Mouse (Mus musculus): Measurements from ENCODE around the gene Gm6176. TPM values are rescaled to one million over a fixed set of nuclear protein-coding genes. Genes with fewer than 3 reads are reported as not detected.
"Not testable (repeated sequence)": the region's sequence is repeated elsewhere in the genome, so short reads cannot be mapped to it uniquely, and the experiment has no call there.

The Gm6176 gene
- total RNA-seq (2021): not detected
- polyA plus RNA-seq (2012; rRNA removed): not detected in 2 replicates
- long read RNA-seq: 0 reads

DNA sequence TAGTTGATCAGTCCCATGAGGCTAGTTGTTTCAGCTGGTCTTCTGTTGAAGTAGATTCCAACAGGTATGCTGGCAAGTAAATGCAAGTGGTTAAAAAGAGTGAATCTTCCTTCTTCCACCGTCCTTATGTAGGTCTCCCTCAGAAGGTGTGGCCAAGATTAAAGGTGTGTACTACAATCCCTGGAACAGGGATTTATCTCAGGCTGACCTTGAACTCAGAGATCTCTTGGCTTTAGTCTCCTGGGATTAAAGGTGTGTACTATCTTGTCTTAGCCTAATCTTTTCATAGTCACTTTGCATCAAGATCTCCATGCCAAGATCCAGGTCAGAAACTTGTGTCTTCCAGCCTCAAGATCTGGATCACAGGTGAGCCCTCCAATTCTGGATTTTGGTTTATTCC lies at the start of gene Gm6176:
TSS of gene Gm6176 (minus strand) at position 101 of the 400 bp plus-strand sequence.
- H3K27ac ChIP-seq; H3K36me3 ChIP-seq (ENCODE audit: control insufficient read depth, insufficient read depth, low read length); H3K9ac ChIP-seq (ENCODE audit: low read depth, low read length); intact Hi-C loops (cut with DNase I); H3K4me3 ChIP-seq; H3K27me3 ChIP-seq (ENCODE audit: control insufficient read depth, insufficient read depth, low read length); H3K79me2 ChIP-seq (replicated peaks; ENCODE audit: control insufficient read depth, insufficient read depth, low read length); DNase-seq; H3K4me1 ChIP-seq (ENCODE audit: control insufficient read depth, insufficient read depth, low read length): not testable (repeated sequence)
- WGBS: no CpG with 5 or more reads among the region's 1 CpGs

DNA sequence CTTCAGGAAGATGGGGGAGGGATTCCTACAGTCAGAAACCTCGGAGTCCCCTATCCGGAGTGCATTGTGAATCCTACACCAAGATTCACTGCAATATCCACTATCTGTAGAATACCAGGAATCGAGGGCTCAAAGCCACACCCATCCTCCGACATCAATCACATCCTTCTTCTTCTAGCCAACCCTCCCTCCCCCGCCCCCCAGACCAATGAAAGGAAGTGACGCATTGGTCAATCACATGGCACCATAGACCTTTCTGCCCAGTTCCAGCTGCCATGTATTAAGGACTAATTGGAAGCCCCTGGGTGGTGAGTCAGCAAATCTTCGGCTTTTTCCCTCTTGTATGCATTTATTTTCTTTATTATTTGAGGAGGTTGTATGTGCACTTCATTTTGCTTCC lies 12.7 kb upstream of the Gm6176 start, which contains the start of gene Vmn1r139:
TSS of gene Vmn1r139 (plus strand) at position 301 of the 400 bp plus-strand sequence.
- H3K27ac ChIP-seq; H3K9ac ChIP-seq (ENCODE audit: low read depth, low read length); DNase-seq; H3K79me2 ChIP-seq (replicated peaks; ENCODE audit: control insufficient read depth, insufficient read depth, low read length); H3K27me3 ChIP-seq (ENCODE audit: control insufficient read depth, insufficient read depth, low read length); H3K4me3 ChIP-seq; intact Hi-C loops (cut with DNase I); H3K4me1 ChIP-seq (ENCODE audit: control insufficient read depth, insufficient read depth, low read length); H3K36me3 ChIP-seq (ENCODE audit: control insufficient read depth, insufficient read depth, low read length): not testable (repeated sequence)
- WGBS: no CpG with 5 or more reads among the region's 7 CpGs

GRCm38 (mm10) chr7:22028797-22029196 lies 27.3 kb downstream of the Gm6176 start, which contains the start of gene Vmn1r138:
TSS of gene Vmn1r138 (minus strand) at chr7:22028897.
- H3K4me1 ChIP-seq (ENCODE audit: control insufficient read depth, insufficient read depth, low read length); H3K27me3 ChIP-seq (ENCODE audit: control insufficient read depth, insufficient read depth, low read length); intact Hi-C loops (cut with DNase I); H3K79me2 ChIP-seq (replicated peaks; ENCODE audit: control insufficient read depth, insufficient read depth, low read length); H3K4me3 ChIP-seq; H3K27ac ChIP-seq; H3K36me3 ChIP-seq (ENCODE audit: control insufficient read depth, insufficient read depth, low read length); DNase-seq; H3K9ac ChIP-seq (ENCODE audit: low read depth, low read length): not testable (repeated sequence)
- WGBS: no CpG with 5 or more reads among the region's 2 CpGs

Other genes with a start within 250 kb of the Gm6176 start
- gene Vmn1r135, start 224.0 kb downstream of the Gm6176 start, total RNA-seq (2021): not detected
- not detected in 2 replicates for gene Vmn1r135, start 224.0 kb downstream of the Gm6176 start, polyA plus RNA-seq (2012; rRNA removed)
- gene Gm5725, start 212.0 kb downstream of the Gm6176 start, total RNA-seq (2021): not detected
- gene Gm5725, start 212.0 kb downstream of the Gm6176 start, polyA plus RNA-seq (2012; rRNA removed): not detected in 2 replicates
- not detected for gene Gm5891, start 135.0 kb downstream of the Gm6176 start, total RNA-seq (2021)
- not detected in 2 replicates for gene Gm5891, start 135.0 kb downstream of the Gm6176 start, polyA plus RNA-seq (2012; rRNA removed)
- gene Vmn1r137, start 61.7 kb downstream of the Gm6176 start, total RNA-seq (2021): not detected
- gene Vmn1r137, start 61.7 kb downstream of the Gm6176 start, polyA plus RNA-seq (2012; rRNA removed): not detected in 2 replicates
- not detected for gene Vmn1r138, start 27.4 kb downstream of the Gm6176 start, total RNA-seq (2021)
- not detected in 2 replicates for gene Vmn1r138, start 27.4 kb downstream of the Gm6176 start, polyA plus RNA-seq (2012; rRNA removed)
- gene Vmn1r139, start 12.8 kb upstream of the Gm6176 start, total RNA-seq (2021): not detected
- gene Vmn1r139, start 12.8 kb upstream of the Gm6176 start, polyA plus RNA-seq (2012; rRNA removed): not detected in 2 replicates
- not detected for gene Gm16451, start 61.9 kb upstream of the Gm6176 start, total RNA-seq (2021)
- gene Gm16451, start 61.9 kb upstream of the Gm6176 start, polyA plus RNA-seq (2012; rRNA removed): not detected in 2 replicates
- gene Gm10666, start 78.4 kb upstream of the Gm6176 start, total RNA-seq (2021): not detected
- gene Gm10666, start 78.4 kb upstream of the Gm6176 start, polyA plus RNA-seq (2012; rRNA removed): not detected in 2 replicates
- gene Vmn1r142, start 107.7 kb upstream of the Gm6176 start, total RNA-seq (2021): not detected
- gene Vmn1r142, start 107.7 kb upstream of the Gm6176 start, polyA plus RNA-seq (2012; rRNA removed): not detected in 2 replicates
- not detected for gene Vmn1r143, start 133.1 kb upstream of the Gm6176 start, total RNA-seq (2021)
- gene Vmn1r143, start 133.1 kb upstream of the Gm6176 start, polyA plus RNA-seq (2012; rRNA removed): not detected in 2 replicates
- not detected for gene Gm8653, start 145.0 kb upstream of the Gm6176 start, total RNA-seq (2021)
- gene Gm8653, start 145.0 kb upstream of the Gm6176 start, polyA plus RNA-seq (2012; rRNA removed): not detected in 2 replicates
- not detected for gene Gm8453, start 173.2 kb upstream of the Gm6176 start, total RNA-seq (2021)
- not detected in 2 replicates for gene Gm8453, start 173.2 kb upstream of the Gm6176 start, polyA plus RNA-seq (2012; rRNA removed)